Mouse (Mus musculus) bone marrow, adult 2 months (tissue): Measurements from ENCODE around the gene Ppan.

Source experiments
- CTCF ChIP-seq: fragments of 200-500 bp; IDR thresholded peaks from 2 replicates; pipeline ENCODE4 v1.5.1; 2011; ENCODE audit warnings: low read length, control low read depth; ENCODE audit not compliant: control insufficient read depth, insufficient read depth
- POLR2A ChIP-seq: fragments of 200-500 bp; IDR thresholded peaks from 2 replicates; pipeline ENCODE4 v1.6.1; 2011; ENCODE audit warnings: low read depth, mild to moderate bottlenecking, control low read depth, low read length, borderline replicate concordance; ENCODE audit not compliant: control insufficient read depth

GRCm38 (mm10) chr9:20895382-20895781, 7.4 kb downstream of the Ppan start:
- TF ChIP-seq CTCF, result no peak
- no peak for TF ChIP-seq POLR2A
